Mouse (Mus musculus) liver, adult 2 months (tissue): ENCODE measurements around the gene Ndufb7. TPM values are rescaled to one million over a fixed set of nuclear protein-coding genes. Genes with fewer than 3 reads are reported as not detected.
A peak's percentile ranks its signal among the peaks of the same experiment; 100 is the strongest.

ENCODE experiments used
- DNase-seq: peaks from one replicate; pipeline ENCODE4 v3.0.0-alpha.2; 2011; ENCODE audit warnings: low read depth, low spot score; ENCODE audit errors: extremely low read depth
- H3K27ac ChIP-seq: fragments of 200-500 bp; replicated peaks from 2 replicates; pipeline ENCODE4 v1.5.1; 2012; ENCODE audit warnings: low read depth, mild to moderate bottlenecking, control low read depth, inconsistent platforms, low read length; ENCODE audit not compliant: insufficient read depth
- H3K27me3 ChIP-seq: fragments of 200-500 bp; 2 replicates; pipeline ENCODE4 v1.6.1; 2012; ENCODE audit warnings: mild to moderate bottlenecking, moderate library complexity, low read length, inconsistent platforms; ENCODE audit not compliant: control insufficient read depth, insufficient read depth
- H3K36me3 ChIP-seq: fragments of 200-500 bp; 2 replicates; pipeline ENCODE4 v1.6.1; 2012; ENCODE audit warnings: low read length, inconsistent platforms; ENCODE audit not compliant: control insufficient read depth, insufficient read depth
- H3K4me1 ChIP-seq: fragments of 200-500 bp; 2 replicates; pipeline ENCODE4 v1.6.1; 2011; ENCODE audit warnings: low read length; ENCODE audit not compliant: control insufficient read depth, insufficient read depth
- H3K4me3 ChIP-seq: fragments of 200-500 bp; 2 replicates; pipeline ENCODE4 v1.5.1; 2011; ENCODE audit warnings: low read depth, mild to moderate bottlenecking, control low read depth, low read length, moderate library complexity; ENCODE audit not compliant: insufficient read depth
- H3K79me2 ChIP-seq: fragments of 200-500 bp; 2 replicates; pipeline ENCODE4 v1.6.1; 2012; ENCODE audit warnings: inconsistent platforms, mild to moderate bottlenecking, low read length, moderate library complexity; ENCODE audit not compliant: control insufficient read depth, insufficient read depth
- H3K9ac ChIP-seq: fragments of 200-500 bp; 2 replicates; pipeline ENCODE4 v1.6.1; 2012; ENCODE audit warnings: low read depth, mild to moderate bottlenecking, control low read depth, inconsistent platforms, low read length
- CTCF ChIP-seq: fragments of 200-500 bp; IDR thresholded peaks from 2 replicates; pipeline ENCODE4 v1.5.1; 2011; ENCODE audit warnings: low read depth, low read length, control low read depth
- POLR2A ChIP-seq: fragments of 200-500 bp; IDR thresholded peaks from 2 replicates; pipeline ENCODE4 v1.6.1; 2011; ENCODE audit warnings: low read length, control low read depth; ENCODE audit not compliant: insufficient read depth; ENCODE audit errors: extremely low read depth
- WGBS: fragments of 180-500 bp; shearing (Covaris S2); methylation state at CpG from one replicate; pipeline ENCODE4 v1.1.7; 2018; 5-methylcytosine and 5-hydroxymethylcytosine counted together
- polyA plus RNA-seq: library from polyadenylated mRNA; depleted of rRNA; stranded (reverse); fragments of >200 nt; gene quantifications from 2 replicates; pipeline ENCODE4 v1.2.3, GENCODE M21; 2012
- total RNA-seq: library from RNA; depleted of rRNA; stranded (reverse); fragments of >200 nt; gene quantifications from 2 replicates; pipeline ENCODE4 v1.2.3, GENCODE M21; 2014

Gene Ndufb7
- total and polyA plus RNA-seq, 2 experiments, result 193 to 297 TPM

DNA sequence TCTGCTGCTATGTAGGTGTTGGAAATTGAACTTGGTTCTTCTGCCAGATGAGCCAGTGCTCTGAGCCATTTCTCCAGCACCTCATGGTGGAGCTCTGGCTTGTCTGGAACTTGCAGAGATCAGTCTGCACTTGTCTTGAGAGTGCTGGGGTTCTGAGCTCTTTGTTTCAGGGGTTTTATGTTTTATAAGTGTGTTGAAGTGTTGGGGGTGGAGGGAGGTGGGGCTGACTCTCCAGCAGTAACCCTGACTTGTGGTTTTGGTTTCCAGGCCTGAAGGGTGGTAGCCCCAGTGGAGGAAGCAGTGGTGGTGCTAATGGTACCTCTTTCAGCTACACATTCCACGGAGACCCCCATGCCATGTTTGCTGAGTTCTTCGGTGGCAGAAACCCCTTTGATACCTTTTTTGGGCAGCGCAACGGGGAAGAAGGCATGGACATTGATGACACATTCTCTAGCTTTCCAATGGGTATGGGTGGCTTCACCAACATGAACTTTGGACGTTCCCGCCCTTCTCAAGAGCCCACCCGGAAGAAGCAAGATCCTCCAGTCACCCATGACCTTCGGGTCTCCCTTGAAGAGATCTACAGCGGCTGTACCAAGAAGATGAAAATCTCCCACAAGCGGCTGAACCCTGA, 43.2 kb downstream of the Ndufb7 start:
- Histone ChIP-seq H3K4me3 (no peak overlapping the region), H3K27ac (no peak overlapping the region), H3K9ac (no peak overlapping the region), H3K36me3 (peaks cover 21% of the 10 kb centered on the region), H3K27me3 (no peaks in the 10 kb centered on the region), H3K4me1 (peaks cover 13% of the 10 kb centered on the region), H3K79me2 (peaks cover 8% of the 10 kb centered on the region; the same call in 1 of the 2 replicates)
- WGBS, result 90% methylated on average over 10 of the region's 10 CpGs
- TF ChIP-seq CTCF (no peak), POLR2A (no peak)
- peak; percentile 13 for DNase-seq

DNA sequence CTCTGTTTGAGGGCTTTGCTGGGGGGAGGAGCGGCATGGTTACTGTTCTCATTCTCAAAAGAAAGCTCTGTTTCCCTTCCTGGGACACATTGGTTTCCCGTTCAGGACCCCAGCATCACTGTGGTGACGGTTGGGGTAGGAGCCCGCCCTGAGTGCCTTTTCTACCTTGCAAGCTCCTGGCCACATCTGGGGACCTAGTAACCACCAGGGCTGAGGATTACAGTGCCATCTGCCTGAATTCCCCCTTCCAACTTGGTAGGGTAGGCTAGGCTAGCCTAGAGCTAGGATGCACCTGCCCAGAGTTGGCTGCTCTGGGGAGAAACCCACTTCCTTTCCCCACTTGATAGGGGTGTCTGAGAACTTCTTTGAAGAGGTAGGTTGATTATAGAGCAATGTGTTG, 45.5 kb downstream of the Ndufb7 start:
- no peak overlapping the region for H3K9ac ChIP-seq
- H3K27me3 ChIP-seq, result no peaks in the 10 kb centered on the region
- H3K79me2 ChIP-seq, result peaks cover 8% of the 10 kb centered on the region; the same call in 1 of the 2 replicates
- H3K36me3 ChIP-seq, result peaks cover 21% of the 10 kb centered on the region
- no peak overlapping the region for H3K27ac ChIP-seq
- H3K4me1 ChIP-seq, result peaks cover 13% of the 10 kb centered on the region
- 95% methylated on average over 4 of the region's 4 CpGs for WGBS
- no peak overlapping the region for H3K4me3 ChIP-seq
- no peak for TF ChIP-seq POLR2A
- no peak for TF ChIP-seq CTCF
- no peak for DNase-seq

DNA sequence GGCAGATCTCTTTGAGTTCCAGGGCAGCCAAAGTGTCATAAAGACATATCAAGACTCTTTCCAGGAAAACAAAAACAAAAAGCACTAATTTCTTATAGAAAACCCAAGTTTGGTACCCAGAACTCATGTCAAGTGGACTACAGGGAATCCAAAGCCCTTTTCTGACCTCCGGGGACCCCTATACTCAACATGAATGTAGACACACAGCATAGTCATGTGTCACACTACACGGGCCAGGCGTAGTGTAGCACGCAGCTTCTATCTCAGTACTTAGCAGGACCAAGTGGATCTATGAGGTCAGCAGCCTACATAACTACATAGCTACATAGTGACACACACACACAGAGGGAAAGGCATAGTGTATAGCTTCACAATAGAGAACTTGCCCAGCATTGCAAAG, 47.2 kb downstream of the Ndufb7 start:
- Histone ChIP-seq H3K4me1 (peaks cover 10% of the 10 kb centered on the region), H3K4me3 (no peak overlapping the region), H3K9ac (no peak overlapping the region), H3K27me3 (no peaks in the 10 kb centered on the region), H3K36me3 (peaks cover 21% of the 10 kb centered on the region), H3K27ac (no peak overlapping the region), H3K79me2 (peaks cover 8% of the 10 kb centered on the region; the same call in 1 of the 2 replicates)
- DNase-seq, result no peak
- TF ChIP-seq POLR2A, result no peak
- TF ChIP-seq CTCF, result no peak
- WGBS, result 96% methylated on average over 4 of the region's 4 CpGs

DNA sequence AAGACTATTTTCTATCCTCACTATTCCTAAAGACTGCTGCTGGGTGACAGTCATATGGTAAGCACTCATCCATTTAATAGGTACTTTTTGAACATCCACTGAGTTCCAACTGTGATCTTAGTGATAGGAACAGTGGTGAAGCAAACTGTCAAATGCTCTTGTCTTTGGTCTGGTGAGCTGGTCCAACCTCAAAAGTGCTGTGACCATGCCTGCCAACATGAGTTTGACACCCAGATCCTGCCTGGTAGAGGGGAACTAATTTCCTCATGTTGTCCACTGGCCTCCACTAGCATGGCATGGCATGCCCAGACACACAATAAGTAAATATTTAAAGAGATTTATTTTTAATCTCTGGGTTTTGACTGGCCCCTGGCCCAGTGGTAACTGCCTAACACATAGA, 50.2 kb downstream of the Ndufb7 start:
- Histone ChIP-seq H3K36me3 (peaks cover 9% of the 10 kb centered on the region; the same call in 1 of the 2 replicates), H3K4me3 (no peak overlapping the region), H3K4me1 (no peaks in the 10 kb centered on the region), H3K27ac (no peak overlapping the region), H3K9ac (no peak overlapping the region), H3K27me3 (no peaks in the 10 kb centered on the region), H3K79me2 (no peaks in the 10 kb centered on the region)
- TF ChIP-seq CTCF (no peak), POLR2A (no peak)
- DNase-seq, result no peak

DNA sequence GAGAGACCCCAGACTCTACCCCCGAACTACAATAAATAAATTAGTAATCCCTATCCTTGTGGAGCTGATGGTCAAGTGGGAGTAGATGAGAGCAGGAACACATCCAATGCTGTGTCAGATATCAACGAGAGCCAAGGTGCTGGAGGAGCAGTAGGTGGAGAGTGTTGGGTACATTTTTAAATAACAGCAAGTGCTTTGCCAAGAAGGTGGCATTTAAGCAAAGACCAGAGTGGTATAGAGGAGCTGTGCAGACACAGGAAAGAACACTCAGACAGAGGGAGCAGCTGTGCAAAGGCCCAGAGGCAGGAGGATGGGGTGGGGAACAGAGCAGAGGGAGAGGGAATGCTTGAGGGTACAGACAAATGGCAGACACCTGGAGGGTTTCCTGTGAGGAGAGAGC, 50.6 kb downstream of the Ndufb7 start:
- Histone ChIP-seq H3K36me3 (peaks cover 5% of the 10 kb centered on the region; the same call in 1 of the 2 replicates), H3K4me1 (no peaks in the 10 kb centered on the region), H3K4me3 (no peak overlapping the region), H3K27me3 (no peaks in the 10 kb centered on the region), H3K9ac (no peak overlapping the region), H3K79me2 (no peaks in the 10 kb centered on the region), H3K27ac (no peak overlapping the region)
- TF ChIP-seq POLR2A (no peak), CTCF (no peak)
- DNase-seq, result no peak
- 85% methylated on average over 2 of the region's 2 CpGs for WGBS

DNA sequence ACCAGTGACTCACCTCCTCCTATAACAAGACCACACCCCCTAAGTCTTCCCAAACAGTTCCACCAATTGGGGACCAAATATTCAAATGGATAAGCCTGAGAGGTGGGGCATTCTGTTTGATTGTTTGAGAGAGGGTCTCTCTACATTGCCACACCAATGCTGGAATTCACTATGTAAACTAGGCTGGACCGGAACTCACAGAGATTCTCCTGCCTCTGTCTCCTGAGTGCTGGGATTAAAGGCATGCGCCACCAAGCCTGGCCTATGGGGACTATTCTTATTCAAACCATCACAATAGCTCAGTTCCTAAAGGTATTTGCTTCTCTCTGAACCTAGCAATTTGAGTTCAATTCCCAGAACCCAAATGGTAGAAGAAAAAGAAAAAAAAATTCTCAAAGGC, 52.1 kb downstream of the Ndufb7 start:
- no peaks in the 10 kb centered on the region for H3K79me2 ChIP-seq
- no peak overlapping the region for H3K27ac ChIP-seq
- no peaks in the 10 kb centered on the region for H3K27me3 ChIP-seq
- no peaks in the 10 kb centered on the region for H3K4me1 ChIP-seq
- no peak overlapping the region for H3K9ac ChIP-seq
- DNase-seq, result no peak
- H3K36me3 ChIP-seq, result no peaks in the 10 kb centered on the region
- H3K4me3 ChIP-seq, result no peak overlapping the region
- WGBS, result 100% methylated on average over 2 of the region's 2 CpGs
- no peak for TF ChIP-seq POLR2A
- no peak for TF ChIP-seq CTCF
